Mouse (Mus musculus): Measurements from ENCODE around the gene Mtr. TPM values are rescaled to one million over a fixed set of nuclear protein-coding genes. Genes with fewer than 3 reads are reported as not detected.
"Not testable (repeated sequence)": the region's sequence is repeated elsewhere in the genome, so short reads cannot be mapped to it uniquely, and the experiment has no call there.

The Mtr gene
- total RNA-seq, 2 experiments from 2014 or later = 17.2 to 25.9 TPM

DNA sequence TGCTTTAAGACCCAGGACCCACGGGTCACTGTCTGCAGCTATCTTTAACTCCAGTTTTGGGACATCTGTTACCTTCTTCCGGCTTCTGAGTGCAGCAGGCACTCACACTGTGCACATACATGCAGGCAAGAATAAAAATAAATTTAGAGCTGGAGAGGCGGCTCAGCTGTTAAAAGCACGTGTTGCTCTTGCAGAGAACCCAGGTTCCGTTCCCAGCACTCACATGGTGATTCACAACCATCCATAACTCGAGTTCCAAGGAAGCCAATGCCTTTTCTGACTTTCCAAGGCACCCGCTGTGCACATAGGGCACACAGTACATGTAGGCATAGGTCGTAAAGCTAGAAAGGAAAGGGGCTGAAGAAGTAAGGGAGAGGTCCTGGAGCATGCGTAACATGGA, 90.6 kb downstream of the Mtr start:
- no peak for ATAC-seq (replicated peaks; ENCODE audit: low FRiP score, poor library complexity, severe bottlenecking)

DNA sequence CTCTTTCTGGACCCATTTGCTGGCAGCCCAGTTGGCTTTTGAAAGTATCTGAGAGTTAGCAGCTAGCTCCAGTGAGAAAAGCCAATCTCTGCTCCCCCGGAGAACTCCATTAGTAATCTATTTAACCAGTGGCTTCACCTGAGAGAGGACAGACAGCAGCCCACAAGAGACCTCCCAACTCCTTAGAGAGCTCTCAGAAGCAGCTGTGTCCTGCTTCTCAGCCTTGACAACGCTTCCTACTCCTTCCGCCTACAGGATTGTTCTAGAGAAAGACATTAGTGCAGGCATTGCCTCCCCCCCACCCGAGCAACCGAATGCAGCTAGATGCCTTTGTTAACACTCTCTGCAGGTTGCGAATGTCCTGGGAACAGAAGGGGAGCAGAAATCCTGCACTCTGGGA, 91.5 kb downstream of the Mtr start:
- ATAC-seq (replicated peaks; ENCODE audit: low FRiP score, poor library complexity, severe bottlenecking) = no peak

- ATAC-seq (replicated peaks; ENCODE audit: low FRiP score, poor library complexity, severe bottlenecking) = no peak
Measured at GRCm38 (mm10) chr13:12165461-12166058, 92.4 kb downstream of the Mtr start.

DNA sequence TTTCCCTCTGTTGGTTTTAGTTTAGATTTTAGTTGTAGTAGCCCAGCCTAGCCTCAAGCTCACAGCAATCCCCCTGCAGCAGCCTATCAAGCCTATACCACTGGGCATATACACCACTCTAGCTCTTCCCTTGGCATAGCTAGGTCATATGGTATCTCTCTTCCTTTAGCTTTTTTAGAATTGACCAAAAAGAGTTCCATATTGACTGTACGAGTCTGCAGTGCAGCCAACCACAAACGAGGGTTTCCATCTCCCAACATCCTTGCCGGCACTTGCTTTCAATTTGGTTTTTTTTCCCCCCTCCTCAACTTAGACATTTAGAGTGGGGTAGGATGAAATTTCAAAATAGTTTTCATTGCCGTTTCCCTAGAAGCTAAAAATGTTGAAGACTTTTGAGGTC, 95.5 kb downstream of the Mtr start:
- no peak for ATAC-seq (replicated peaks; ENCODE audit: low FRiP score, poor library complexity, severe bottlenecking)

GRCm38 (mm10) chr13:12160121-12160475, 97.8 kb downstream of the Mtr start:
- no peak for ATAC-seq (replicated peaks; ENCODE audit: low FRiP score, poor library complexity, severe bottlenecking)

- ATAC-seq (replicated peaks; ENCODE audit: low FRiP score, poor library complexity, severe bottlenecking) = no peak
Measured at GRCm38 (mm10) chr13:12159288-12160120, 98.4 kb downstream of the Mtr start.

DNA sequence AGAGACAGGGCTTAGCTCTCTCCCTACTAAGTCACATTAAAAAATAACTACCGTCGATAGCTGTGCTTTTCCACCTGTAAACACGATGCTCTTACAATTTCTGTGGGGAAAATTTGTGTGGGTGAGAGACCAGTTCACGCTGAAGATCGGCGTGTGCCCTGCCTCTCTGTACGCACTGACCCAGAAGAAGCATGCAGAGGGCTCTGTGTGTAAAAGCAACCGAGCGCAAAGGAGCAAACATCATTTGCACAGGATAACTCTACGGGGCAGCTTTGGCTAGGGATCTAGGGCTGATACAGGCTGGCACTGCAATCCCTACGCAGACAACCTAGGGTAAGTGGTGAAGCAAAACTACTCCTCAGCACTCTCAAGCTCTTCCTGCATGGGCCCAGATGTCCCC, 104.0 kb downstream of the Mtr start:
- ATAC-seq (replicated peaks; ENCODE audit: low FRiP score, poor library complexity, severe bottlenecking) = no peak

GRCm38 (mm10) chr13:12146918-12147507, 110.9 kb downstream of the Mtr start:
- ATAC-seq (replicated peaks; ENCODE audit: low FRiP score, poor library complexity, severe bottlenecking) = no peak

DNA sequence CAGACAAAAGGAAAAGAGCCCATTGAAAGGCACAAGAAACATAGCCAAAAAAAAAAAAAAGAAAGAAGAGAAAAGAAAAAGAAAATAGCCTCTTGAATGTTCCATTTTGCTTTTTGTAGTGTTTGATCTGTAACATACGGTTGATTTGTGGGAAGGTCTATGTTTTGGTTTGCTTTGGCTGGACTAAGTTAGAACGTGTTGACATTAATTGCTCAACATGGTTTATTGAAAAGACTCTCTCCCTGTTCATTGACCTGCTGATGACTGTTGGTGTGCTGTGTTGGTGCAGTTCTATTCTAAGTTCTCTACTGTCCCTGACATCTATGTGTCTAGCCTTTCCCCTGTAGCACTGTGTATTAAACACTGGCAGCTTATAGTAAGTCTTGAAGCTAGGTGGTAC, 111.5 kb downstream of the Mtr start:
- no peak for ATAC-seq (replicated peaks; ENCODE audit: low FRiP score, poor library complexity, severe bottlenecking)

DNA sequence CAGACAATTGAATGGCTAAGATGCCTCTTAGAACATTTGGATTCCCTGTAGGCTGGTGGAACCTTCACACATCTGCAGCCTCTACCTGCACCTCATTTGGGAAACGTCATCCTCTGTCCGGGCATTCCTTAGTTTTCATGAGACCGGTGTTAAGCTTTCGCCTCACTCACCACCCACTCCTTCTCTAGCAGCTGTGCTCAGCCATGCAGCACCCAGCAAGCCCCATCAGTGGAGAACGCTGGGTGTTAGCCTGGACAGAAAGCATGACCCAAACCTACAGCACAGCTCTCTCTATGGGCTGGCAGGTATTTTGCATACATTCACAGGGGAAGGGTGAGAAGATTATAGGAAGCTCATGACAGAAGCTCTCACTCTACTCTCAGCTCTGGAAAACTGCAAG, 114.6 kb downstream of the Mtr start:
- no peak for ATAC-seq (replicated peaks; ENCODE audit: low FRiP score, poor library complexity, severe bottlenecking)

DNA sequence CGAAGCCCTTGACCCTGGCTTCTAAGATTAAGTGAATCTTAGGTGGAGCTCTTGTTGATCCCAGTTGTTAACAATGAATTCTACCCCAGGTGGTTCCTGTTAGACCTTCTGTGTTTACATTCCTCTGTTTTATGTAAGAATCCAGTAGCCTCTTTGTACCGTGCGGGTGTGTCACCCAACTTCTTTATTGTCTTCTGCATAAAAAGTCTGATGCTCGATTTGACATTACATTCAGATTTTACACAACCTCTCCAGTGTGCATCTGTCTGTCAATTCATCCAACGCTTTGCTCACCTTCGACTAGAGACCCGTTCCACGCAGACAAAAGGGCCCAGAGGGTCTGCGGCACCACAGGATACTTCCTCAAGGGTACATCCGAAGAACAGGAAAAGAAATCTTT, 121.5 kb downstream of the Mtr start:
- ATAC-seq (replicated peaks; ENCODE audit: low FRiP score, poor library complexity, severe bottlenecking) = not testable (repeated sequence)

GRCm38 (mm10) chr13:12133549-12133948, 124.4 kb downstream of the Mtr start:
- ATAC-seq (replicated peaks; ENCODE audit: low FRiP score, poor library complexity, severe bottlenecking) = no peak

Other genes with a start within 250 kb of the Mtr start
- gene Ryr2, start 151.2 kb downstream of the Mtr start, total RNA-seq (2015; ENCODE audit: low replicate concordance) = not detected in 2 replicates
- not detected in 2 replicates for gene Ryr2, start 151.2 kb downstream of the Mtr start, total RNA-seq (2017; ENCODE audit: low replicate concordance)
- gene Actn2, start 82.6 kb upstream of the Mtr start, total RNA-seq (2015; ENCODE audit: low replicate concordance) = 2.9 TPM in 1 of 2 replicates, not detected in the other
- not detected in 2 replicates for gene Actn2, start 82.6 kb upstream of the Mtr start, total RNA-seq (2017; ENCODE audit: low replicate concordance)
- 7.2 and 14.3 TPM in 2 replicates for gene Heatr1, start 136.9 kb upstream of the Mtr start, total RNA-seq (2015; ENCODE audit: low replicate concordance)
- 10.0 and 13.1 TPM in 2 replicates for gene Heatr1, start 136.9 kb upstream of the Mtr start, total RNA-seq (2017; ENCODE audit: low replicate concordance)
- 17.2 and 28.8 TPM in 2 replicates for gene Lgals8, start 206.8 kb upstream of the Mtr start, total RNA-seq (2015; ENCODE audit: low replicate concordance)
- gene Lgals8, start 206.8 kb upstream of the Mtr start, total RNA-seq (2017; ENCODE audit: low replicate concordance) = 15.1 and 16.4 TPM in 2 replicates

All from erythroid progenitor cell, adult 5-6 weeks (primary cell).